Mouse (Mus musculus) liver, embryonic 14.5 days (tissue): ENCODE measurements around the gene Prl3d3. TPM values are rescaled to one million over a fixed set of nuclear protein-coding genes. Genes with fewer than 3 reads are reported as not detected.
"Not testable (repeated sequence)": the region's sequence is repeated elsewhere in the genome, so short reads cannot be mapped to it uniquely, and the experiment has no call there.

Experiments
- ATAC-seq: fragments of 200-750 bp; cut with Nextera tagmentation; 2 replicates; pipeline ENCODE4 v1.8.0; 2017; ENCODE audit warnings: moderate number of reproducible peaks, mild to moderate bottlenecking, moderate library complexity; ENCODE audit not compliant: insufficient read depth
- DNase-seq, 3 experiments: peaks; one replicate each; pipeline ENCODE4 v3.0.0-alpha.2; 2012 to 2013; ENCODE audit warnings: low read depth in 3 of 3, low spot score in 3 of 3
- H3K27ac ChIP-seq: fragments of 300-500 bp; sonication (generic); 2 replicates; pipeline ENCODE4 v1.5.1; 2014; ENCODE audit warnings: moderate library complexity, mild to moderate bottlenecking, control low read depth, inconsistent platforms
- H3K27me3 ChIP-seq: fragments of 300-500 bp; sonication (generic); 2 replicates; pipeline ENCODE4 v1.6.1; 2014; ENCODE audit warnings: mild to moderate bottlenecking, low read length, moderate library complexity; ENCODE audit not compliant: control insufficient read depth, insufficient read depth
- H3K36me3 ChIP-seq: fragments of 300-500 bp; sonication (generic); replicated peaks from 2 replicates; pipeline ENCODE4 v1.6.1; 2014; ENCODE audit warnings: low read depth; ENCODE audit not compliant: control insufficient read depth, insufficient read depth
- H3K4me1 ChIP-seq, 2 experiments: fragments of 200-500 bp in 1 of 2; fragments of 300-500 bp in 1 of 2; sonication (generic) in 1 of 2; replicated peaks; 2 replicates each; pipeline ENCODE4 v1.6.1; 2012 to 2014; ENCODE audit warnings: antibody characterized with exemption in 1 of 2, inconsistent platforms in 1 of 2, low read length in 1 of 2; ENCODE audit not compliant: control insufficient read depth in 2 of 2, insufficient read depth in 2 of 2
- H3K4me2 ChIP-seq: fragments of 300-500 bp; sonication (generic); 2 replicates; pipeline ENCODE4 v1.6.1; 2014; ENCODE audit warnings: low read depth, mild to moderate bottlenecking, control low read depth, moderate library complexity
- H3K4me3 ChIP-seq, 2 experiments: fragments of 200-500 bp in 1 of 2; fragments of 300-500 bp in 1 of 2; sonication (generic) in 1 of 2; 2 replicates each; pipeline ENCODE4 v1.5.1; 2012 to 2014; ENCODE audit warnings: low read depth in 2 of 2, low read length in 2 of 2, mild to moderate bottlenecking in 2 of 2, control low read depth in 1 of 2, inconsistent platforms in 1 of 2, moderate library complexity in 1 of 2; ENCODE audit not compliant: insufficient read depth in 1 of 2
- H3K9ac ChIP-seq: fragments of 300-500 bp; sonication (generic); replicated peaks from 2 replicates; pipeline ENCODE4 v1.6.1; 2014; ENCODE audit warnings: mild to moderate bottlenecking, control low read depth, moderate library complexity
- H3K9me3 ChIP-seq: fragments of 300-500 bp; sonication (generic); 2 replicates; pipeline ENCODE4 v1.6.1; 2016; ENCODE audit warnings: low read length, mixed read lengths; ENCODE audit not compliant: control insufficient read depth
- CTCF ChIP-seq: IDR thresholded peaks from 2 replicates; pipeline ENCODE4 v1.5.1; 2016; ENCODE audit warnings: antibody characterized with exemption, low read depth, control low read depth
- EP300 ChIP-seq: IDR thresholded peaks from 2 replicates; pipeline ENCODE4 v1.6.1; 2016; ENCODE audit warnings: antibody characterized with exemption, low read depth
- WGBS: fragments of 180-500 bp; shearing (Covaris S2); extraction: QIAGEN DNeasy Blood & Tissue Kit; methylation state at CpG from one replicate; pipeline ENCODE4 v1.1.7; 2014; ENCODE audit not compliant: insufficient replicate concordance; 5-methylcytosine and 5-hydroxymethylcytosine counted together
- polyA plus RNA-seq, 2 experiments: library from polyadenylated mRNA; depleted of rRNA in 1 of 2; stranded (reverse) in 1 of 2; unstranded in 1 of 2; fragments of >200 nt; fragmentation: Nextera tagmentation in 1 of 2; extraction: Ambion mirVana in 1 of 2; gene quantifications; 2 replicates each; pipeline versions ENCODE4 v1.2.1 to v1.2.3; 2012 to 2014

Gene Prl3d3
- polyA plus RNA-seq (2012; rRNA removed) (not detected in 2 replicates), polyA plus RNA-seq (2014; fragmentation: Nextera tagmentation; extraction: Ambion mirVana) (not detected in 2 replicates)

DNA sequence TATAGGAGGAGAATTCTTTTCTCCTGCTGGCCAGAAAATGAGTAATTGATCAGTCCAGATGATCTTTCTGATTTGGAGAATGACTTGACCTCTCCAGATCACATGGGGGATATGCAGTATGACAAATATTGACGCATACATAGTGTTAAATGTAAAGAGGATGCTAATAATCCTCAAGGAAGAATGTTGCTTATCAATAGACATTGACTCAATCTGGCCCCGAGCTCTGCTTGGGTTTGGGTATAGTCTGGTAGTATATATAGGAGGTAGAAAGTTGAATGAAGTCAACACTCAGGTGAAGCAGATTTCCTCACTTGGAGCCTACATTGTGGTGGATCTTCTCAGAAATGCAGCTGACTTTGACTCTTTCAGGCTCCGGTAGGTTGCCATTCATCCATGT, at the start of gene Prl3d3:
Gene Prl3d3 (plus strand): TSS at position 301 of the 400 bp plus-strand sequence.
- WGBS, result 57% methylated on average over 3 of the region's 3 CpGs
- H3K27ac ChIP-seq, result not testable (repeated sequence)

DNA sequence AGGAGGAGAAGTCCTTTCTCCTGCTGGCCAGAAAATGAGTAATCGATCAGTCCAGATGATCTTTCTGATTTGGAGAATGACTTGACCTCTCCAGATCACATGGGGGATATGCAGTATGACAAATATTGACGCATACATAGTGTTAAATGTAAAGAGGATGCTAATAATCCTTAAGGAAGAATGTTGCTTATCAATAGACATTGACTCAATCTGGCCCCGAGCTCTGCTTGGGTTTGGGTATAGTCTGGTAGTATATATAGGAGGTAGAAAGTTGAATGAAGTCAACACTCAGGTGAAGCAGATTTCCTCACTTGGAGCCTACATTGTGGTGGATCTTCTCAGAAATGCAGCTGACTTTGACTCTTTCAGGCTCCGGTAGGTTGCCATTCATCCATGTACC, 35.2 kb upstream of the Prl3d3 start, which contains the start of gene Prl3d2:
Gene Prl3d2 (plus strand): TSS at position 301 of the 400 bp plus-strand sequence.
- not testable (repeated sequence) for H3K36me3 ChIP-seq, H3K4me1 ChIP-seq, H3K9me3 ChIP-seq, ATAC-seq, H3K27ac ChIP-seq, H3K9ac ChIP-seq, DNase-seq, H3K27me3 ChIP-seq, H3K4me3 ChIP-seq, H3K4me2 ChIP-seq
- WGBS, result 64% methylated on average over 3 of the region's 4 CpGs

More for the DNA sequence above, at the start of gene Prl3d3:
- not testable (repeated sequence) for H3K4me1 ChIP-seq, H3K9me3 ChIP-seq, ATAC-seq, DNase-seq, H3K4me2 ChIP-seq, H3K36me3 ChIP-seq, H3K27me3 ChIP-seq, H3K4me3 ChIP-seq, H3K9ac ChIP-seq

DNA sequence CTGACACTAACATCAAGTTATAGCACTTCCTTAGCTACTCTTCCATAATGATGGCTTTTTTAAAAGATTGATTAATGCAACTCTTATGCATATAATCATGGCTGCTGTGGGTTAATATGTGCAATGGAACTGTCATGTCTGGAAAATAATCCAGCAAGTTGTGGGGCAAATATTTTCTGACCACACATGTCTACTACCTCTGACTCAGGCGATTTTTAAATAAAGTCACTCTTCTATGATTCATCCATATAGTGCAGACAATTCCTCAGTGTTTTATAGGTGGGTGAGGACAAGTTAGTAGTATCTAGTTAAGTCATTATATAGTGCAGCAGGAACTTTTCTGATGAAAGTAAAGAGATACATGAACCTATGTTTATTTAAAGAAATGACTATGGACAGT, 8.3 kb upstream of the Prl3d3 start:
- DNase-seq (no peak), ATAC-seq (no peak)
- no peak overlapping the region for H3K4me3 ChIP-seq
- no peak for TF ChIP-seq EP300
- no peaks in the 10 kb centered on the region for H3K4me1 ChIP-seq
- no peak overlapping the region for H3K27ac ChIP-seq
- no peaks in the 10 kb centered on the region for H3K27me3 ChIP-seq
- WGBS, result 15% methylated on average over 1 of the region's 1 CpGs
- H3K4me2 ChIP-seq, result no peak overlapping the region
- H3K9me3 ChIP-seq, result no peaks in the 10 kb centered on the region
- no peak overlapping the region for H3K9ac ChIP-seq
- H3K36me3 ChIP-seq, result no peaks in the 10 kb centered on the region

DNA sequence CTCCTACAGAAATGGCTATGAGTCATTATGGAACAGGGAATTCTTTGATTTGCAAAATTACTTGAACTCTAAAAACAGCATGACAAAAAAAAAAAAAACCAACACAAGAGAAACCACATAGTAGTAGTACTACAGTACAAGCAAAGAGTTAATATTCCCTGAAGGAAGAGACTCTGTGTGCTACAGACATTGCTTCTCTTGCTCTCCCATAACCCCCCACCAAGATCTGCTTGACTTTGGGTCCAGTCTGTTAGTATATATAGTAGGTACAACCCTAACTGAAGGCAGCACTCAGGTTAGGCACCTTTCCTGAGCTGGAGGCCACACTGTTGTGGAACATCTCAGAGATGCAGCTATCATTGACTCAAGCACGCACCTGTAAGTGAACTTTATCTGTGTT, 39.8 kb downstream of the Prl3d3 start, which contains the start of gene Prl3c1:
Gene Prl3c1 (plus strand): TSS at position 301 of the 400 bp plus-strand sequence.
- Histone ChIP-seq H3K4me3 (no peak within 1 kb of the TSS), H3K9me3 (no peaks in the 10 kb centered on the region), H3K36me3 (no peaks in the 10 kb centered on the region), H3K4me2 (no peak within 1 kb of the TSS), H3K27me3 (no peaks in the 10 kb centered on the region), H3K9ac (no peak within 1 kb of the TSS), H3K27ac (no peak within 1 kb of the TSS), H3K4me1 (no peaks in the 10 kb centered on the region)
- DNase-seq, result no peak
- ATAC-seq, result no peak
- TF ChIP-seq CTCF (no peak), EP300 (no peak)
- 39% methylated on average over 1 of the region's 1 CpGs for WGBS

Other genes starting within 250 kb of the Prl3d3 start
- not detected in 2 replicates for gene Prl, start 99.2 kb upstream of the Prl3d3 start, polyA plus RNA-seq (2012; rRNA removed)
- gene Prl, start 99.2 kb upstream of the Prl3d3 start, polyA plus RNA-seq (2014; fragmentation: Nextera tagmentation; extraction: Ambion mirVana), result not detected in 2 replicates
- not detected in 2 replicates for gene Prl3d1, start 62.6 kb upstream of the Prl3d3 start, polyA plus RNA-seq (2012; rRNA removed)
- gene Prl3d1, start 62.6 kb upstream of the Prl3d3 start, polyA plus RNA-seq (2014; fragmentation: Nextera tagmentation; extraction: Ambion mirVana), result not detected in 2 replicates
- gene Prl3d2, start 35.1 kb upstream of the Prl3d3 start, polyA plus RNA-seq (2012; rRNA removed), result not detected in 2 replicates
- gene Prl3d2, start 35.1 kb upstream of the Prl3d3 start, polyA plus RNA-seq (2014; fragmentation: Nextera tagmentation; extraction: Ambion mirVana), result not detected in 2 replicates
- gene Prl3c1, start 39.9 kb downstream of the Prl3d3 start, polyA plus RNA-seq (2012; rRNA removed), result not detected in 2 replicates
- not detected in 2 replicates for gene Prl3c1, start 39.9 kb downstream of the Prl3d3 start, polyA plus RNA-seq (2014; fragmentation: Nextera tagmentation; extraction: Ambion mirVana)
- 0.19 TPM in 1 of 2 replicates, not detected in the other for gene Prl3b1, start 85.1 kb downstream of the Prl3d3 start, polyA plus RNA-seq (2012; rRNA removed)
- not detected in 2 replicates for gene Prl3b1, start 85.1 kb downstream of the Prl3d3 start, polyA plus RNA-seq (2014; fragmentation: Nextera tagmentation; extraction: Ambion mirVana)
- gene Prl3a1, start 102.6 kb downstream of the Prl3d3 start, polyA plus RNA-seq (2012; rRNA removed), result not detected in 2 replicates
- not detected in 2 replicates for gene Prl3a1, start 102.6 kb downstream of the Prl3d3 start, polyA plus RNA-seq (2014; fragmentation: Nextera tagmentation; extraction: Ambion mirVana)
- gene Prl6a1, start 155.8 kb downstream of the Prl3d3 start, polyA plus RNA-seq (2012; rRNA removed), result not detected in 2 replicates
- not detected in 2 replicates for gene Prl6a1, start 155.8 kb downstream of the Prl3d3 start, polyA plus RNA-seq (2014; fragmentation: Nextera tagmentation; extraction: Ambion mirVana)
- not detected in 2 replicates for gene Prl8a2, start 188.9 kb downstream of the Prl3d3 start, polyA plus RNA-seq (2012; rRNA removed)
- gene Prl8a2, start 188.9 kb downstream of the Prl3d3 start, polyA plus RNA-seq (2014; fragmentation: Nextera tagmentation; extraction: Ambion mirVana), result not detected in 2 replicates
- gene Prl2b1, start 234.1 kb downstream of the Prl3d3 start, polyA plus RNA-seq (2012; rRNA removed), result not detected in 2 replicates
- not detected in 2 replicates for gene Prl2b1, start 234.1 kb downstream of the Prl3d3 start, polyA plus RNA-seq (2014; fragmentation: Nextera tagmentation; extraction: Ambion mirVana)